Mouse (Mus musculus) embryonic stem cell, embryonic (primary cell): ENCODE measurements around the gene Ptprg.

ENCODE experiments used
- CTCF ChIA-PET, 4 experiments: fragments of 300-600 bp in 2 of 4; fragments of 350-600 bp in 2 of 4; sonication (Branson Sonifier 250); formaldehyde crosslinking; loops; one replicate each; lab custom pipeline; 2022; ENCODE audit warnings: inconsistent platforms in 2 of 4; lab: Charles Lee
- POLR2A ChIA-PET, 4 experiments: fragments of 300-600 bp in 2 of 4; fragments of 350-600 bp in 2 of 4; sonication (Branson Sonifier 250); formaldehyde crosslinking; loops; one replicate each; lab custom pipeline; 2022; ENCODE audit warnings: antibody characterized with exemption in 4 of 4, inconsistent platforms in 1 of 4; lab: Charles Lee

The Ptprg gene

GRCm38 (mm10) chr14:11553273-11553665, at the start of gene Ptprg:
Gene Ptprg (plus strand): TSS chr14:11553532.
- ChIA-PET POLR2A (interaction anchor here in 3 of 4 experiments (0.6 to 5.3 kb wide), 61 partner anchors 9 to 788 kb away, joined by 3 to 51 read pairs (median 4); no protein-coding TSS in a partner anchor), CTCF (interaction anchor here in 3 of 4 experiments (0.5 to 2.3 kb wide), 5 partner anchors 16 to 559 kb away, joined by 3 to 9 read pairs (median 4); no protein-coding TSS in a partner anchor)

- ChIA-PET CTCF (no interaction called here), POLR2A (interaction anchor here in 2 of 4 experiments (0.6 to 1.2 kb wide), 2 partner anchors 22 to 30 kb away, joined by 3 to 4 read pairs; no protein-coding TSS in a partner anchor)
These were observed 49.4 kb upstream of the Ptprg start for GRCm38 (mm10) chr14:11503803-11504365.

GRCm38 (mm10) chr14:11510173-11510572, 43.2 kb upstream of the Ptprg start:
- ChIA-PET CTCF (no interaction called here), POLR2A (interaction anchor here in 1 of 4 experiments (1.5 kb wide), 1 partner anchor 104 kb away, joined by 8 read pairs; no protein-coding TSS in a partner anchor)

- POLR2A ChIA-PET, result interaction anchor here in 1 of 4 experiments (0.6 to 3.2 kb wide), 3 partner anchors 18 to 78 kb away, joined by 4 to 12 read pairs (median 6); partner anchors contain the start of gene Ptprg
- CTCF ChIA-PET, result no interaction called here
These were observed 34.2 kb upstream of the Ptprg start for GRCm38 (mm10) chr14:11519171-11519570.

GRCm38 (mm10) chr14:11523052-11523451, 30.3 kb upstream of the Ptprg start:
- ChIA-PET CTCF (interaction anchor here in 1 of 4 experiments (0.6 kb wide), 1 partner anchor 1725 kb away, joined by 3 read pairs; no protein-coding TSS in a partner anchor), POLR2A (interaction anchor here in 1 of 4 experiments (1.0 kb wide), 1 partner anchor 409 kb away, joined by 4 read pairs; no protein-coding TSS in a partner anchor)

- CTCF ChIA-PET, result interaction anchor here in 1 of 4 experiments (0.5 kb wide), 1 partner anchor 1465 kb away, joined by 3 read pairs; no protein-coding TSS in a partner anchor
- POLR2A ChIA-PET, result interaction anchor here in 1 of 4 experiments (1.2 kb wide), 1 partner anchor 8 kb away, joined by 3 read pairs; no protein-coding TSS in a partner anchor
These were observed 23.7 kb upstream of the Ptprg start for GRCm38 (mm10) chr14:11529591-11529990.

GRCm38 (mm10) chr14:11534456-11534855, 18.9 kb upstream of the Ptprg start:
- POLR2A ChIA-PET, result interaction anchor here in 3 of 4 experiments (0.6 to 1.3 kb wide), 4 partner anchors 18 to 124 kb away, joined by 3 to 4 read pairs (median 3); partner anchors contain the start of gene Ptprg (in 2 of the 3)

GRCm38 (mm10) chr14:11536121-11536520, 17.2 kb upstream of the Ptprg start:
- ChIA-PET POLR2A (interaction anchor here in 2 of 4 experiments (0.6 to 2.7 kb wide), 9 partner anchors 10 to 54 kb away, joined by 3 to 32 read pairs (median 4); partner anchors contain the start of gene Ptprg (in 2 of the 2)), CTCF (interaction anchor here in 2 of 4 experiments (0.6 to 2.7 kb wide), 2 partner anchors 12 to 18 kb away, joined by 6 to 8 read pairs; partner anchors contain the start of gene Ptprg (in 1 of the 2))

More at GRCm38 (mm10) chr14:11534456-11534855, 18.9 kb upstream of the Ptprg start:
- CTCF ChIA-PET, result interaction anchor here in 2 of 4 experiments (0.6 kb wide), 2 partner anchors 22 to 32 kb away, joined by 3 to 4 read pairs; no protein-coding TSS in a partner anchor

GRCm38 (mm10) chr14:11551892-11552291, 1.4 kb upstream of the Ptprg start:
- ChIA-PET POLR2A (no interaction called here), CTCF (no interaction called here)

GRCm38 (mm10) chr14:11552521-11553272, 635 bp upstream of the Ptprg start:
- ChIA-PET CTCF (interaction anchor here in 1 of 4 experiments (2.3 kb wide), 1 partner anchor 16 kb away, joined by 8 read pairs; no protein-coding TSS in a partner anchor), POLR2A (interaction anchor here in 3 of 4 experiments (0.6 to 5.3 kb wide), 49 partner anchors 9 to 788 kb away, joined by 3 to 51 read pairs (median 4); no protein-coding TSS in a partner anchor)

- ChIA-PET POLR2A (interaction anchor here in 3 of 4 experiments (0.6 to 5.3 kb wide), 80 partner anchors 7 to 787 kb away, joined by 3 to 51 read pairs (median 4); partner anchors contain the start of genes 3830406C13Rik (in 1 of the 3) and Gm49355 (in 1 of the 3)), CTCF (interaction anchor here (0.5 to 2.3 kb wide), 10 partner anchors 10 to 559 kb away, joined by 3 to 9 read pairs (median 3); no protein-coding TSS in a partner anchor)
These were observed 460 bp downstream of the Ptprg start for GRCm38 (mm10) chr14:11553679-11554305.

- POLR2A ChIA-PET, result interaction anchor here (0.5 to 5.3 kb wide), 70 partner anchors 8 to 1216 kb away, joined by 3 to 51 read pairs (median 4); partner anchors contain the start of genes 3830406C13Rik (in 2 of the 4) and Gm49355 (in 2 of the 4)
These were observed 1.1 kb downstream of the Ptprg start for GRCm38 (mm10) chr14:11554306-11555041.

GRCm38 (mm10) chr14:11555061-11555501, 1.7 kb downstream of the Ptprg start:
- CTCF ChIA-PET, result interaction anchor here in 2 of 4 experiments (0.9 to 2.3 kb wide), 4 partner anchors 8 to 100 kb away, joined by 3 to 8 read pairs (median 4); no protein-coding TSS in a partner anchor
- POLR2A ChIA-PET, result interaction anchor here (0.5 to 5.3 kb wide), 52 partner anchors 7 to 1217 kb away, joined by 3 to 51 read pairs (median 4); partner anchors contain the start of genes 3830406C13Rik (in 1 of the 4) and Gm49355 (in 1 of the 4)

More at GRCm38 (mm10) chr14:11554306-11555041, 1.1 kb downstream of the Ptprg start:
- CTCF ChIA-PET, result interaction anchor here (0.6 to 2.3 kb wide), 6 partner anchors 9 to 559 kb away, joined by 3 to 8 read pairs (median 3); no protein-coding TSS in a partner anchor

- ChIA-PET CTCF (interaction anchor here in 3 of 4 experiments (0.6 to 1.4 kb wide), 4 partner anchors 8 to 191 kb away, joined by 3 to 5 read pairs (median 4); no protein-coding TSS in a partner anchor), POLR2A (interaction anchor here in 3 of 4 experiments (0.7 to 5.3 kb wide), 26 partner anchors 7 to 557 kb away, joined by 3 to 51 read pairs (median 6); no protein-coding TSS in a partner anchor)
These were observed 2.4 kb downstream of the Ptprg start for GRCm38 (mm10) chr14:11555521-11556355.
